Mouse (Mus musculus): ENCODE data around the gene Gng11.

Gene Gng11

DNA sequence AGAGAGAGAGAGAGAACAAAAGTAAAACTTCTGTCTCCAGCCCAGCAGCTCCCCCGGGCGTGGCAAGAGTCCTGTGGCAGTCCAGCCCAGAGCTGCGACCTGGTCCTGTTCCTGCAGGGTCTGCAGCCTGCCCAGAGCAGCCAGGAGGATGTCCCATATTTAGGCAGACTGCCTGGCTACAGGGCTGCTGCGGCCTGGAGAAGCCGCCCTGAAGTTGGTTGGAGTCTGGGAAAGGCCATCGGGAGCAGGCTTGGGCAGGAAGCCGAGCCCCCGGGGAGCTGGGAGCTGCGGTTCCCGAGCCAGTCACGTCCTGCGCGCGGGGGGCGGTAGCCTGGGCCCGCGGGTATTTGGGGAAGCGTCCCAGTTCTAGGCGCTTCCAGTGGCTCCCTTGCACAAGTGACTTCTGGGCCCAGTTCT lies at the start of gene Gng11:
Gene Gng11 (plus strand): TSS at position 15 of the 417 bp plus-strand sequence.
- no peak for DNase-seq (ENCODE audit: low read depth in 2 of 2, low spot score in 2 of 2)

DNA sequence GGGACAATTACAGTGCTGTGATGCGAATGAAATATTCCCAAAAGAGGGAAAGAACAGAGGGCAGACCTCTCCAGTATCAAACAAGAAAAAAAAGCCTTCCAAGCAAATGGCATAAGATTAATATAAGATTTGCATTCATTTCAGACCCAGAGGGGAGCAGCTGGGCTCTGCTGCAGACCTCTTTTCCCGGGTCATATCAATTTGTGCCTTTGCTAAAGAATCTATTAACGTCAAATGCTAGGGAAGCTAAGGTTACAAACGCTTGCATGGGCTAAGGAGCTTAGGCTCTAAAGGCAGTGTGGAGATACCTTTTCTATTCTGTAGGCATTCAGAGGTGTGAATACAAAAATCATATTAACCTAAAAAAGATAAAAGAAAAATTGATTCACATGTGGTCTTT lies 48.7 kb upstream of the Gng11 start:
- no peak for DNase-seq (ENCODE audit: low read depth in 2 of 2, low spot score in 2 of 2)

DNA sequence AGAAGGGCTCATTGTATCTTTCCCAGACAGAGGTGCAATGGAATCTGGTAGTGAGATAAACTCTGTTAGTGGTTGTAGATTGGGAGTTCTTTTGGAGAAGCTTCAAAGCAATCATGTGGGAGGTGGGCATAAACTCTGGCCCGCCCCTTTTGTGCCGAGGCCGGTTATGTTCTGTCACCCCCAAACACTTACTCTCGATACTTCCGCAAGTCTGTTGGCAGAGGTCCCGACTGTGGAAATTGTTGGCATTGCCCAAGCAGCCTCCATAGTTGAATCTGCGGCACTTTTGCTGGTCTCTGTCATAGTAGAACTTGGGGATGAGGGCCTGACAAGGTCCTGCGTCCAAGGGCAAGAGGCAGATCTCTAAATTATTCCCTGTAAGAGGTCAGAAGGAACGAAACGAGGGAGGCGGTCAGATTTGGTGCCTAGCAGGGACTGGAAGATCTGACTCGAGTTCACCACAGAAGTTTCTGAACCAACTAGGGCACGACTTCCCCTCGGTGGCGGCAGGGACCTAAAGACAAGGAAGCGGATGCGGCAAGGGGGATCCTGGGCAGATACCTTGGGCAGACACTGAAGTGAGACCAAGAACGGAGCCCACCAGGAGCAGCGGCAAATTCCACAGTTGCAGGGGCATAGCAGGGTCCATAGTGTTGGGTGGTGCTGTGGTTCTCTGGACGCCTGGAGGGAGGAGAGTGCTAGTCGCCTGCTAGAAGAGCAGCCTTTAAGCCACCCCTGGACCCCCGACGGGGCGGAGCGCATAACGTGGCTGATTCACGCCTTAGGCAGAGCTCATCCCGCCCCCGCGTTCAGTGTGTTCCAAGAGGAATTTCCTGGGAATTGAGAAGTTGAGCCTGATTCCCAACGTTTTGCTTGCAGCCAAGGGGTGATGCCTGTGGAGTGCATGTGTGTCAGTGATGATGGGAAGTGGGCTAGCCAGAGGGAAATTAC lies 35.8 kb upstream of the Gng11 start:
- no peak for DNase-seq (ENCODE audit: low read depth in 2 of 2, low spot score in 2 of 2)

DNA sequence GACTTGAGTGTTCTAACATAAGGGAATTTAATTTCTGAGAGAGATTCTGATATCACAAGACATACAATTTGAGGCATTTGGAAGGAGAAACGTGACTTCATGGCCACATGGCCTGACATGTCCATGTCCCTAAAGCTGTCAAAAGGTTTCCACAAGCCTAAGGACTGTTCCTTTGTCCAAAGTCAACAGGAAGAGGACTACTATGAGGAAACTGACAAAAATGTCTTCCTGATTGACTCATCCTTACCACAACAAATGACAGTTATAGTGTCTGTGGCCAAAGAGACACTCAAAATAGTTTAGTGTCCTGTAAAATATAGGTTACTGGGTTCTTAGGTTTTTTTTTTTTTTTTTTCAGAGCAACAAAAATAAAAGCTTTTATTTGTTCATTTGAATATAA lies 30.0 kb upstream of the Gng11 start:
- DNase-seq (ENCODE audit: low read depth in 2 of 2, low spot score in 2 of 2): no peak

DNA sequence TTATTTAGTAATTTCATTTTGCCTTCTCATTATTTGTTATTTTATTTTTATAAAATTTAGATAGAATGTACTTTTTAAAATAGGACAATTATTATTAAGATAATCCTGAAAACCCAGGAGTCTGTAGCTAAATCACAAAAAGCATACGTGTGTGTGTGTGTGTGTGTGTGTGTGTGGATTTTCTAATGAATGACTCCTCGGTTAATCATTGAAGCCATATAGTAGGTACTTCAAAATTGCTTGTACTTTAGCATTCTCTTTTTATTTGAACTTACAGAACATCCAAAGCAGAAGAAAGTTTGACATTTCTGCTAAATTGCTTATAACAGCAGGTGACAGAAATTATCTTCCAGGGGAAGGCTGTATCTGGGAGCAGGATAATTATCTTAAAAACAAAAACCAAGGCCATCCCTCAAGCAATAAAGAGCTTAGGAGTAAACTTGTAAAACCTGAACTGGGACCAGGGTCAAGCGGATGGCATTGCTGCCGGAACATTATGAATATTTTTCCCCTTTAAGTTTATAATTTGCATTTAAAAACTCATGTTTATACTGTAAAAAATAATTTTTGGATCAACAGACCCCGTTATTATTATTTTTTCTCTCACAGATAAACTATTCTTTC lies 20.9 kb upstream of the Gng11 start:
- DNase-seq (ENCODE audit: low read depth in 2 of 2, low spot score in 2 of 2): no peak

DNA sequence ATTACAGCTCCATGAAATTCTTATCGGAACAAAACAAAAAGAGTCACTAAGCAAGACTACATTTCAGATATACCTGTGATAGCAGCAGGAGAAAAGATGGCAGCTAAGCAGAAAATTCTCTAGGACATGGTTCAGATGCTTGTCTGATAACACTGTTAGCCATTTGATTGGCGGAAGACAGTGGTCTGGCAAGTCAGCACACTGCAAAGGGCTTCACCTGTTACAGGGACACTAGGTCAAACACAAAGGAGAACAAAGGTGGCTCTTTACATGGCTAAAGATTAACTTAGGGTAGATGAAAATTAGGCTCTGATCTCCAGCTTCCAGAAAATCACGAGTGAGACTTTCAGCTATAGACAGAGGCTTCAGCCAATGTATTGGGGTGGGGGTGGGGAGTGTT lies 15.0 kb upstream of the Gng11 start, which contains the start of gene Tfpi2:
Gene Tfpi2 (minus strand): TSS at position 170 of the 400 bp plus-strand sequence.
- no peak for DNase-seq (ENCODE audit: low read depth in 2 of 2, low spot score in 2 of 2)

DNA sequence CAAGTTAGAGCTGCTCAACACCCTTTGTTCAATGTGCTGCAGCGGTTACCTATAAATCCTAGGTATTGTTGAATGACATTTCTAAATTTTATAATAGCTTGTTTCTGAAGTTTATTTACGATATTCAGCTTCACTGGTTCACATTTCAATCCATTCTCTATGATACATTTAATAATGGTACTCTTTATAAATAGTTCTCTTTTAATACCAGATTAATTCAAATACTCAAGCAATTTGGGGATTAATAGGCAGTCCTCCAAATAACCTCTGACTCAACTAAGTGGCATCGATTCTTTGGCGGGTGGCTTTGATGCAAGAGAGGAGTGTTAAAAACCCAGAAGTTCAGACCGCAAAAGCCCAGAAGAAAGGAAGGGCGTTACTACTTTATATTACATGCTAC lies 10.2 kb upstream of the Gng11 start, which contains the start of gene Gngt1:
Gene Gngt1 (plus strand): TSS at position 301 of the 400 bp plus-strand sequence.
- no peak for DNase-seq (ENCODE audit: low read depth in 2 of 2, low spot score in 2 of 2)

DNA sequence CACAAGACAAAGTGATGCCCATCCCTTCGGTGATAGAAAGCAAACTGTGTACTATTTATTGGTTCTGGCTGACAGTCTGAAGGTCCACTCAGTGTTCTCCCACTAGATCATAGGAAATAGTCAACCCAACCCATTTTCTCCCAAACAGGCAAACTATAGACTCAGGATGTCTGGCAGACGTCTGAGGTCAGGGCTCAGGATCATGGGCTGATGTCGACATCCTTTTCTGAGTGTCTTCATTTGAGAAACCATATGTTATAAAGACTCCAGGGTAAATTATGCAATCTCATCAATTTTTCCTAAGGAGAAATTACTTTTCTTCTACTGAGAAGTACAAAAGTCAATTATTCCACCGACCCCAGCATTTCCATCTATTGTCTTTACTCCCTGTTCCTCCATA lies 5.6 kb upstream of the Gng11 start:
- DNase-seq (ENCODE audit: low read depth in 2 of 2, low spot score in 2 of 2): no peak

DNA sequence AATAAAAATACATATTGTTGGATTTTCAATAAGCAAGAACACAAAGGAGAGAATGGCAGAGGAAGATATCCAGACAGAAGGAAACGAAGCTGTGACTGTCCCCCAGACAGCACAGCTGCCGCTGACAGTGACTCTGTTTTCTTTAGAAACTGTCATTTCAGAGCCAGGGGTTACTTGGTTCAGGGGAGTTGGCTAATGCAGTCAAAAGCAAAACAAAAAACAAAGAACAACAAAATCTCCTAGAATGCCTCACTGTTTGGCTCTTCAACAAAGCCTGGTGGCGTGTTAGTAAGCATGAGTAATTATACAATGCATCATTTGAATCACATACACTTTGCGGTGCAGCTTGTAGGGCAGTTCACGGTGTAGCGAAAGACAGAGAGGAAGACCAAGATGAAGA lies 4.4 kb upstream of the Gng11 start:
- no peak for DNase-seq (ENCODE audit: low read depth in 2 of 2, low spot score in 2 of 2)

DNA sequence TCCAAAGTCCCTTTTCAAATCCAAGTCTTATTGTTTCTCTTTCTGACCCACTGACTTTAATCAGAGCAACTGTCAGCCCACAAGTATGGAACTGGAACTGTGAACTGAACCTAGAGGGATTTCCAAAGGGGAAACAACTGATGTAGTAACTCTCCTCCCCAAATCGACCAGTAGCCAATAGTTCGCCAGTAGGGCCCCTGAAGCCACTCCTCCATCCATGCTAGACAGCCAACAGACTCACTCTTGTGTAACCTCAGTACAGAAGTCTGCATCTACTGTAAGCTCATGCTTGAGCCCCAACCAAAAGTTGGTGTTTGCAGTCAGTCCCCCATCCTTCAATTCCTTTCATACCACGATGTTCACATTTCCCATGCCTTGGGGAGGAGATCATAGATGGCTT lies 3.0 kb upstream of the Gng11 start:
- no peak for DNase-seq (ENCODE audit: low read depth in 2 of 2, low spot score in 2 of 2)

DNA sequence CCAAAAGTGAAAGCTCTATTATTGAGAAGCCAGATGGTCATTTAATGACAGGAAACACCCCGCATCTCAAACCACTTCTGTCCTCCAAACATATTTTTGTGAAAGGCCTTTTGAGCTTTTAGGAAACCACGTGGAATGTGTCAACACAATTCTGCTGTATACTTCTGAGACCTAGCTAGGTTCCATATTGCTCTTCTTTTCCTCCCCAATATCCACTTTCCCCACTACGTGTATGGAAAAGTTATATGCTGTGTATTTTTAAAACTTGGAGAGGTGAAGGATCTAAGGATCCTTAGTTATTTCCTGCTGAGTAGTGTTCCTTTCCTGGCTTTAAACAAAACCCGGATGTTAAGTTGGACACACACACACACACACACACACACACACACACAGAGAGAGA lies 259 bp upstream of the Gng11 start:
- no peak for DNase-seq (ENCODE audit: low read depth in 2 of 2, low spot score in 2 of 2)

DNA sequence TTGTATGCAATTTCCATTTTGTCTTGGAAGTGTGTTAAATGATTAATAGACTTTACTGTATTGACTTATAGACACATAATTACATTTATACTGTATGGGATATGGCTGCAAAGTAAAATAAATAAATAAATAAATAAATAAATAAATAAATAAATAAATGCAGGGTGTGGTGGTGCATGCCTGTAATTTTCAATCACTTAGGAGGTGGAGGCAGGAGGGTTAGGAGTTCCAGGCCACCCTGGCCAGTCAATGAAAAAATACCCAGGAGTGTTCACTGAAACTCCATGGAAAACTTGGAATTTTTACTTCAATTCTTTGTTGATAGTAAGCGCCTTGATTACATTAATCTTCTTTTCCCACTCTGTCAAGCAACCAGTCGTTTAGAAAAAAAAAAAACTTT lies 1.1 kb downstream of the Gng11 start:
- no peak for DNase-seq (ENCODE audit: low read depth in 2 of 2, low spot score in 2 of 2)

DNA sequence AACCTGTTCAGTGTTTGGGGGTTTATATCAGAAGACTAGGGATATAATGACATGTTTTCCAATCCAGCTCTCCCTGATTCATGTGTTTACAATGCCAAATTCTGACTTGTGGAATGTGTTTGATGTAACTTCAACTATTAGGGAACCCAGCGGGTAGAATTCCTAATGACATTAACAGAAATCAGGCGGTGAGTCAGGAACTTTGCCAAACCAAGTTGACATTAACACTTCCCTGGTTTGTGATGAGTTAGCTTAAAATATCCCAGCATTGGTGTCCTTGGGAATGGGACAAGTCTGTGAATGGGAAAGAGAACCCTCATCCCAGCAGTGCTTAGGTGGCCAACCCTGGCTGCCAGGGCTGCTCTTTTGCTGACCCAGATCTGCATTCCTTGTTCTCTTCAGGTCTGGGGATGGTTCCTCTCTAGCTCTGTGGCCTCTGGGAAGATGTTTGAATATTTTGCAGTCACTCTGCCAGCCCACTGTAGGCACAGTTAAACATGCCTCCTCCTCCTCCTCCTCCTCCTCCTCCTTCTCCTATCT lies 4.9 kb downstream of the Gng11 start:
- DNase-seq (ENCODE audit: low read depth in 2 of 2, low spot score in 2 of 2): no peak

DNA sequence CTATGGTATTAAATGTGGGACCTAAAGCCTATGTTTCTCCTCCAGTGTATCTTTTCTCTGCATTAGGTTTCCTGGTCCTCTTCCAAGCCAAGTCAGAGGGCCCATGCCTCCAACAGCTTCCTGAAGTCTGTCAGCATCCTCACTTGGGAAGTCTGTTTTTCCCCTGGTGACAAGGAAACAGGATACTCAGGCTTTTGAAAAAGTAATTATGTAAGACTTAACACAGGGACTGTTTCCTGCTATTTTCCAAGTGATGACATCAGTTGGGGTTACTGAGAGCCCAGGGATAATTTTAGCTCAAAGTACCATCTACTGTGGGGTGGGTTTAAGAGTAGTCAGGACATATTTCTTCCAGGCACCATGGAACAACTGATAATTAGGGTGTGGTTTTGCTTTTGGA lies 5.8 kb downstream of the Gng11 start:
- DNase-seq (ENCODE audit: low read depth in 2 of 2, low spot score in 2 of 2): no peak

DNA sequence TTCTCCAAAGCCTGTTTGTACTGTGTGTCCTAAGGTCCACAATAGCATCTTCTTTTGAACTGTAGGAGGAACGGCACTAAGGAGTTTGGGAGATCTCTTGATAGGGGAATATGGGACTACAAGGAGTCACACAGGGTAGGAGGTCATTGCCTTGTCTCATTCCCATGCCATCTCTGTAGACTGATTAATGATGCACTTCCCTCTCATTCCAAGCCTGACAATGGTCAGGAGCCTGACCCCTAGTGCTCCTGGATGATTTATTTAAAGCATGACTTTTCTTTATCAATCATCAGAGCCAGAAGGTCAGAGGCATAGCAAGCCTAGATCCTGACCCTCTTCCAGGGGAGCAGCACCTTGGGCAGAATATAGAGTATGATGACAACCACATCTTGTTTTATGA lies 18.9 kb downstream of the Gng11 start:
- no peak for DNase-seq (ENCODE audit: low read depth in 2 of 2, low spot score in 2 of 2)

DNA sequence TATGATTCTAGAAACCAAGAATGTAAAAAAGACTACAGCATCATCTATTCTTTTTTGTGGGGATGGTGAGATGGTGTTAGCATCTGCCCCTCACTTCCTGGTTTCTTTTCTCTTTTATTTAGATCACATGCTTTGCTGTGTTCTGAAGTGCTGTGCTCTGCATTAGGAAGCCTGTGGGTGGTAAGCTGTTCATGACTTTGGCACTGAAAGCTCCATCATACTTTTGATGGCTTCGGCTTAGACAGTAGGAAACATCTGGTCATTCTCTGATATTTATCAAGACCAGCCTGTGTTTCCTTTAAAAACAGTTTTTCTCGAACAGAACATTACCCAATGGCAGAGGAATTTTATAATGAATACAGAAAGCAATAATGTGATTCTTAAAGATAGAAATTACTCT lies 22.7 kb downstream of the Gng11 start:
- DNase-seq (ENCODE audit: low read depth in 2 of 2, low spot score in 2 of 2): no peak

DNA sequence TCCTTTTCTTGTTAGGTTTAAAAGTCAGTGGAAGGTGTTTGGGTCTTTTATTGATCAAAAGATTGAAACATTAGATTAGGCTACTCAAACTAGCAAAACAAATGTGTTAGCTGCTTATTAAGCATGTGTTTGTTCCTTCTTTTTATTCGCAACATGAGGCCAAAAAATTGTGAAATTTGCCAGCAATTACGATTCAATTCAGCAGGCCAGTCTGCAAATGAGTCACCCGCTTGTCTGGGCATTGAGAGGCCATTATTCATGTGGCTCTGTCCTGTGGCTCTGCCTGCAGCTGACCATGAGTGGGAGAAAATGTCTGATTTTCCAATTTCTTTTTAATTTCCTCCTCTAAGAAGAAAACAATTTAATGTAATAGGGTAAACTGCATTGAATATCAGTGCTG lies 27.3 kb downstream of the Gng11 start:
- DNase-seq (ENCODE audit: low read depth in 2 of 2, low spot score in 2 of 2): no peak

DNA sequence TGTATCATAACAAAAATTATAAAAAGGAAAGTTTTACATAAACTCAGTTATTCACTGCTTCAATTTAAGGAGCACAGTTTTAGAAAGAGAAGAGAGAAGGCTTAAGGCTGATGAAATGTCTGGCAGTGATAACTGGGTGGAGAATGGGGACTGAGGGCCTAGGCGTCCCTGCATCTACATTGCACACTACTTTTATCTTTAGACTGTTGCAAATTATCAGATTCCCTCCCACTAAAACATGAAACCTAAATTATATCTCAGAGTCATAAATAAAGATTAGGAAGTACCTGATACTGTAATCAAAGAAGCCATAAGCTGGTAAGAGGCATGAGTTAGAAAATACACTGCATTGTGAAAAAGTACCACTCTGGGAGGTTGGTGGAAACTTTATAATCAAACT lies 38.1 kb downstream of the Gng11 start:
- no peak for DNase-seq (ENCODE audit: low read depth in 2 of 2, low spot score in 2 of 2)

DNA sequence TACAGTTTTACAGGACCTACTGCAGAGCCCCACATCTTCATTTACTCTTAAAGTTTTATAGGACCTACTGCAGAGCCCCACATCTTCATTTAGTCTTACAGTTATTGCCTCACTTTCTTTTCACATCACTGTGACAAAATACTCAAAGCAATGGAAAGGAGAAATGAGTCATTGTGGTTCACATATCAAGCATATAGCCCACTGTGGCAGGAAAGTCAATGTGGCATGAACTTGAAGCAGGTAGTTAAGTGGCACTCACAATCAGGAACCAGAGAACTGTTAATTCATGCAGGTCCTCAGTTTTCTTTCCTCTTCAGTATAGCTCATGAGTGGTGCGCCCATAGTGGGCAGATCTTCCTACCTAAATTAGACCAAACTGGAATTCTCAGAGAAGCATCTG lies 43.5 kb downstream of the Gng11 start:
- DNase-seq (ENCODE audit: low read depth in 2 of 2, low spot score in 2 of 2): no peak

DNA sequence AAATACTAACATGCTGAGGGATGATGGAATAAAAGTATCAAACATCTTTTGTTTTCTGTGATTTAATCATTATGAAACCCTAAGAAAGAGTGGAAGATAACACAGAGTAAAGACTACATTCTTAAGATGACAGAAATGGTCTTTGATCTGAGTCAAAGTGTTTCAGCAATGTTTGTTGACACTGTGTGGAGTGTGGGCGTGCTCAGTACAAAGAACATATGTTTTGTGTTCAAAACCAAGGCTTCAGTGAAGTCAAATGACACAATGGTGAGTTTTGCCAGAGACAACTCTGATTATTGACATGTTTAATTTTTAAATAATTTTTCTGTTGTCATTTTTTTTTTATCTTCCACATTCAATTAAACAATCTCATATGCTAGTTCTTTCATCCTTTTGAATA lies 49.1 kb downstream of the Gng11 start:
- no peak for DNase-seq (ENCODE audit: low read depth in 2 of 2, low spot score in 2 of 2)

DNA sequence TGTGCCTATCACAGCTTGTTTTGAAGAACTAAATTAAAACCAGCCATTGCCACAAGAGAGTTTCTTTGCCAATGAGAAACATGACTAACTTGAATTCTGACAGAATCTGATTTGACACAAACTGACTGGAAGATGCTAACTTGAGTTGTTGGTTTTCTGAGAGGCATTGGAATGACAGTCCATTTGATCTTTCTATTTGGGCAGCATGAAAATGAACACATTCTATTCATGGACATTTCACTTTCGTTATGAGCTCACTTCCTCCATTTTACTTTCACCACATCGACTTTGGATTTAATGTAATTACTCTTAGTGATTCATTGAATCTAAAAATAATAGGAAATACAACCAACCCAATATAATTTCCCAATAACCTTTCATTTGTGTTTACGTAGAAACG lies 50.7 kb downstream of the Gng11 start:
- no peak for DNase-seq (ENCODE audit: low read depth in 2 of 2, low spot score in 2 of 2)

All from CD8-positive naive resting alpha-beta T cell, adult 2 months (primary cell).